Mouse (Mus musculus) CH12.LX (cell line): ENCODE results near the gene Vmn1r202. TPM values are rescaled to one million over a fixed set of nuclear protein-coding genes. Genes with fewer than 3 reads are reported as not detected.
"Not testable (repeated sequence)": the region's sequence is repeated elsewhere in the genome, so short reads cannot be mapped to it uniquely, and the experiment has no call there.

Source experiments
- DNase-seq: peaks from one replicate; pipeline ENCODE4 v3.0.0-alpha.2; 2013; ENCODE audit errors: extremely low read depth
- H3K27ac ChIP-seq: 2 replicates; pipeline ENCODE4 v1.5.1; 2012; ENCODE audit warnings: low read depth, mild to moderate bottlenecking, control low read depth, moderate library complexity; ENCODE audit not compliant: insufficient read depth
- H3K27me3 ChIP-seq: replicated peaks from 2 replicates; pipeline ENCODE3; 2012; ENCODE audit warnings: inconsistent platforms
- H3K36me3 ChIP-seq, 2 experiments: replicated peaks in 1 of 2; 2 replicates each; pipeline versions ENCODE3 to v1.6.1; 2012; ENCODE audit warnings: inconsistent platforms in 1 of 2, low read length in 1 of 2, mild to moderate bottlenecking in 1 of 2, mixed read lengths in 1 of 2, moderate library complexity in 1 of 2; ENCODE audit not compliant: control insufficient read depth in 1 of 2, insufficient read depth in 1 of 2
- H3K4me1 ChIP-seq, 2 experiments: 2 replicates each; pipeline ENCODE4 v1.6.1; 2012; ENCODE audit warnings: inconsistent platforms in 1 of 2, moderate library complexity in 1 of 2; ENCODE audit not compliant: insufficient read depth in 2 of 2, control insufficient read depth in 1 of 2
- H3K4me2 ChIP-seq: 2 replicates; pipeline ENCODE4 v1.6.1; 2012; ENCODE audit warnings: low read depth, mild to moderate bottlenecking, control low read depth; ENCODE audit not compliant: poor library complexity, insufficient read depth, severe bottlenecking
- H3K4me3 ChIP-seq, 3 experiments: fragments of 150-350 bp in 1 of 3; sonication (generic) in 1 of 3; replicated peaks in 1 of 3; 2 replicates each; pipeline versions ENCODE3 to v1.5.1; 2011 to 2012; ENCODE audit warnings: low read depth in 2 of 3, low read length in 2 of 3, mild to moderate bottlenecking in 2 of 3, moderate library complexity in 2 of 3, control low read depth in 1 of 3, improper control_type of control experiment in 1 of 3, inconsistent platforms in 1 of 3, mixed read lengths in 1 of 3; ENCODE audit not compliant: poor library complexity in 1 of 3
- H3K79me2 ChIP-seq: replicated peaks from 2 replicates; pipeline ENCODE4 v1.6.1; 2012; ENCODE audit warnings: mild to moderate bottlenecking, moderate library complexity; ENCODE audit not compliant: control insufficient read depth, poor library complexity, insufficient read depth, severe bottlenecking; ENCODE audit errors: extremely low read depth
- H3K9ac ChIP-seq: 2 replicates; pipeline ENCODE4 v1.6.1; 2012; ENCODE audit warnings: low read depth, mild to moderate bottlenecking, control low read depth, moderate library complexity; ENCODE audit not compliant: insufficient read depth
- H3K9me3 ChIP-seq: replicated peaks from 2 replicates; pipeline ENCODE3; 2012; ENCODE audit warnings: low read length, inconsistent platforms, mixed read lengths
- CHD1 ChIP-seq: IDR thresholded peaks from 2 replicates; pipeline ENCODE4 v1.6.1; 2012; ENCODE audit warnings: low read depth, low read length, improper control_type of control experiment, inconsistent platforms
- CHD2 ChIP-seq: IDR thresholded peaks from 2 replicates; pipeline ENCODE4 v1.6.1; 2011; ENCODE audit warnings: low read length, improper control_type of control experiment
- CTCF ChIP-seq, 2 experiments: IDR thresholded peaks in 1 of 2; conservative IDR thresholded peaks in 1 of 2; 2 replicates each; pipeline ENCODE4 v1.5.1; 2011 to 2012; ENCODE audit warnings: low read depth in 2 of 2, low read length in 2 of 2, improper control_type of control experiment in 1 of 2, inconsistent platforms in 1 of 2, mild to moderate bottlenecking in 1 of 2, moderate library complexity in 1 of 2
- ELF1 ChIP-seq: IDR thresholded peaks from 2 replicates; pipeline ENCODE4 v1.6.1; 2014; ENCODE audit warnings: low read depth, mild to moderate bottlenecking, inconsistent platforms, low read length, improper control_type of control experiment
- EP300 ChIP-seq: IDR thresholded peaks from 2 replicates; pipeline ENCODE4 v1.6.1; 2011; ENCODE audit warnings: low read length, improper control_type of control experiment
- IRF4 ChIP-seq: IDR thresholded peaks from 2 replicates; pipeline ENCODE4 v1.6.1; 2014; ENCODE audit warnings: low read depth, mild to moderate bottlenecking, inconsistent platforms, low read length, improper control_type of control experiment
- JUN ChIP-seq: IDR thresholded peaks from 2 replicates; pipeline ENCODE4 v1.6.1; 2011; ENCODE audit warnings: low read depth, mild to moderate bottlenecking, low read length, improper control_type of control experiment, moderate library complexity; ENCODE audit not compliant: insufficient read depth
- MAFK ChIP-seq: IDR thresholded peaks from 2 replicates; pipeline ENCODE4 v1.6.1; 2011; ENCODE audit warnings: low read length, improper control_type of control experiment; ENCODE audit not compliant: insufficient replicate concordance
- MAX ChIP-seq: IDR thresholded peaks from 2 replicates; pipeline ENCODE4 v1.6.1; 2011; ENCODE audit warnings: low read length, improper control_type of control experiment
- MEF2A ChIP-seq: IDR thresholded peaks from 2 replicates; pipeline ENCODE4 v1.6.1; 2014; ENCODE audit warnings: low read depth, mild to moderate bottlenecking, inconsistent platforms, low read length, improper control_type of control experiment, borderline replicate concordance
- MXI1 ChIP-seq: IDR thresholded peaks from 2 replicates; pipeline ENCODE4 v1.6.1; 2011; ENCODE audit warnings: mild to moderate bottlenecking, low read depth, low read length, improper control_type of control experiment
- MYC ChIP-seq: IDR thresholded peaks from 2 replicates; pipeline ENCODE4 v1.6.1; 2011; ENCODE audit warnings: low read depth, mild to moderate bottlenecking, improper control_type of control experiment, low read length
- NELFE ChIP-seq: IDR thresholded peaks from 2 replicates; pipeline ENCODE4 v1.6.1; 2011; ENCODE audit warnings: low read depth, low read length, improper control_type of control experiment
- PAX5 ChIP-seq: IDR thresholded peaks from 2 replicates; pipeline ENCODE4 v1.6.1; 2012; ENCODE audit warnings: low read length, inconsistent platforms, mixed read lengths
- ZC3H11A ChIP-seq: IDR thresholded peaks from 2 replicates; pipeline ENCODE4 v1.6.1; 2012; ENCODE audit warnings: low read depth, mild to moderate bottlenecking, inconsistent platforms, low read length, improper control_type of control experiment
- dilution Hi-C: fragments of 300-500 bp; cut with MboI; formaldehyde crosslinking; loops from 2 replicates; pipeline ENCODE4 v1.14.3; 2020; ENCODE audit warnings: low sequenced_read_pairs; ENCODE audit not compliant: extremely low pct_unique_long_range_greater_than_20kb, extremely low pct_ligation_motif_present
- in situ Hi-C: fragments of 300-500 bp; cut with MboI; formaldehyde crosslinking; loops from 3 replicates; pipeline ENCODE4 v1.14.3; 2019; ENCODE audit warnings: low sequenced_read_pairs, low pct_ligation_motif_present, low pct_unique_long_range_greater_than_20kb, mixed read lengths
- polyA plus RNA-seq: library from polyadenylated mRNA; unstranded; fragments of >175 nt; gene quantifications from 2 replicates; pipeline ENCODE4 v1.2.1, GENCODE M21; 2012; ENCODE audit warnings: low read depth; ENCODE audit not compliant: insufficient read length
- total RNA-seq, 2 experiments: library from RNA; depleted of rRNA; stranded (reverse); fragments of 300-350 nt in 1 of 2; fragments of >200 nt in 1 of 2; gene quantifications; 2 replicates each; pipeline ENCODE4 v1.2.3; 2012 to 2014

Vmn1r202 gene
- total RNA-seq (2012; rRNA removed): not detected in 2 replicates
- total RNA-seq (2014; rRNA removed): not detected in 2 replicates
- not detected in 2 replicates for polyA plus RNA-seq

DNA sequence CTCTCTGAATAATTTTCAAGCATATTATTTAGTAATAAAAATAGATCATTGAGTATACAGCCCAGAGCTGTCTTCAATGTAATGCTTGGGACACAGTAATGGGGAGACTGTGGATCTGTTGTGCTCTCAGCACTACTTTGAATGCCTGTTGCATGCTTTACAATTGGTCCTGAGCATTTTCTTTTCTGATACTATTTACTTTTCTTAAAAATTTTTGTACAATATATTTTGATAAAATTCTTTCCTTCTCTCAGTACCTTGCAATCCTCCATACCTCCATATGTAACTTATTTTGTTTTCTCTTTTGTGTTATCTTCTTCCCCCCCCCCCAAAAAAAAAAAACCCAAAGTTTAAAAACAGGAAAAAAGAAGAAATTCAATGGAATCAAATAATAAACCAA is at the start of gene Vmn1r202:
Gene Vmn1r202, minus strand, starts transcription at position 101 of the 400 bp plus-strand sequence.
- no peaks in the 10 kb centered on the region for H3K79me2 ChIP-seq
- no peak within 1 kb of the TSS for H3K9ac ChIP-seq
- in situ Hi-C loops: no loop called here
- H3K36me3 ChIP-seq: no peaks in the 10 kb centered on the region
- H3K9me3 ChIP-seq: no peaks in the 10 kb centered on the region
- DNase-seq: no peak
- no peak for TF ChIP-seq CHD1
- no peak for TF ChIP-seq JUN
- no peak for TF ChIP-seq MEF2A
- TF ChIP-seq EP300: no peak
- no peak for TF ChIP-seq MXI1
- no peak for TF ChIP-seq NELFE
- TF ChIP-seq MAX: no peak
- no peak for TF ChIP-seq MYC
- TF ChIP-seq PAX5: no peak
- H3K27ac ChIP-seq: no peak within 1 kb of the TSS
- dilution Hi-C loops: no loop called here
- H3K4me2 ChIP-seq: no peak within 1 kb of the TSS
- H3K4me1 ChIP-seq: peaks cover 0 to 19% of the 10 kb centered on the region in 2 experiments; a peak in 3 of 4 replicates
- H3K27me3 ChIP-seq: no peaks in the 10 kb centered on the region
- H3K4me3 ChIP-seq: no peak within 1 kb of the TSS

DNA sequence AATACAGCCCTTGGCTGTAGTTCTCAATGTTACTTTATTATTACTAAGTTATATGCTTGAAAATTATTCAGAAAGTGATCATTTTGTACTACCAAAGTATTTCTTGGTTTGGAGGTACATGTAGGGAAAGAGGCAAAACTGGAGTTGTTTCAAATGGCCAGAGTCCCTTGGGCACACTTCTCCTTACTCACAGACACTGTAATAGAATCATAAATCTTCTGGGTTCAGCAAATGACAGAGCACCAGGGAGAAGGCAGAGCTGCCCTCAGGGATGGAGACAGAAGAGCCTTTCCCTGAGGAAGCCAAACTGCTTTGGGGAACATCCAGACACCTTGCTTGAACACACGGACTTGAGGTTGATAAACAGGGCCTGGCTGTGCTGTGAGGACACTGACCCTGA is 47.7 kb upstream of the Vmn1r202 start, which contains the start of gene Vmn1r204:
Gene Vmn1r204, plus strand, starts transcription at position 301 of the 400 bp plus-strand sequence.
- H3K27ac ChIP-seq, H3K79me2 ChIP-seq, in situ Hi-C loops, H3K27me3 ChIP-seq, H3K36me3 ChIP-seq, H3K9ac ChIP-seq, DNase-seq, H3K4me2 ChIP-seq, H3K9me3 ChIP-seq, H3K4me1 ChIP-seq, dilution Hi-C loops, H3K4me3 ChIP-seq: not testable (repeated sequence)

- H3K9ac ChIP-seq: no peak within 1 kb of the TSS
- H3K36me3 ChIP-seq: no peaks in the 10 kb centered on the region
- dilution Hi-C loops: no loop called here
- no peak within 1 kb of the TSS for H3K4me2 ChIP-seq
- in situ Hi-C loops: no loop called here
- peaks cover 0 to 4% of the 10 kb centered on the region in 2 experiments; a peak in 1 of 4 replicates for H3K4me1 ChIP-seq
- H3K79me2 ChIP-seq: no peaks in the 10 kb centered on the region
- H3K9me3 ChIP-seq: no peaks in the 10 kb centered on the region
- H3K27ac ChIP-seq: no peak within 1 kb of the TSS
- no peak within 1 kb of the TSS for H3K4me3 ChIP-seq
- no peak for DNase-seq
- TF ChIP-seq CHD2 (no peak), PAX5 (no peak), CTCF (conservative IDR thresholded peaks at IDR 0.05 in 1 of 2, IDR thresholded peaks at IDR 0.05 in 1 of 2; ENCODE audit: low read depth in 2 of 2, low read length in 2 of 2) (no peak), ELF1 (no peak), ZC3H11A (no peak), MAFK (no peak), IRF4 (no peak)
- no peaks in the 10 kb centered on the region for H3K27me3 ChIP-seq
These were observed 12.6 kb upstream of the Vmn1r202 start, which contains the start of gene Vmn1r203 for GRCm38 (mm10) chr13:22517814-22518213. Gene Vmn1r203, plus strand, starts transcription at chr13:22518114.
